Mouse (Mus musculus): ENCODE results near the gene Slc22a20. TPM values are rescaled to one million over a fixed set of nuclear protein-coding genes. Genes with fewer than 3 reads are reported as not detected.

Slc22a20 gene
- polyA plus RNA-seq, 1 experiment: not detected

- WGBS: 45% methylated on average over 6 of the region's 6 CpGs
- Histone ChIP-seq H3K27me3 (ENCODE audit: control insufficient read depth, insufficient read depth, low read length) (no peaks in the 10 kb centered on the region), H3K27ac (ENCODE audit: insufficient read depth, low read length) (no peak overlapping the region), H3K4me1 (ENCODE audit: control insufficient read depth, insufficient read depth, low read length) (no peaks in the 10 kb centered on the region), H3K4me3 (replicated peaks; ENCODE audit: insufficient read depth, low read depth, low read length) (no peak overlapping the region)
- no peak for TF ChIP-seq POLR2A (IDR thresholded peaks at IDR 0.05; ENCODE audit: borderline replicate concordance, insufficient read depth, low read length)
- no peak for TF ChIP-seq CTCF (IDR thresholded peaks at IDR 0.05; ENCODE audit: borderline replicate concordance, insufficient read depth, low read depth, low read length)
- DNase-seq: no peak
These were observed 3.6 kb upstream of the Slc22a20 start for GRCm38 (mm10) chr19:5989585-5989984.

DNA sequence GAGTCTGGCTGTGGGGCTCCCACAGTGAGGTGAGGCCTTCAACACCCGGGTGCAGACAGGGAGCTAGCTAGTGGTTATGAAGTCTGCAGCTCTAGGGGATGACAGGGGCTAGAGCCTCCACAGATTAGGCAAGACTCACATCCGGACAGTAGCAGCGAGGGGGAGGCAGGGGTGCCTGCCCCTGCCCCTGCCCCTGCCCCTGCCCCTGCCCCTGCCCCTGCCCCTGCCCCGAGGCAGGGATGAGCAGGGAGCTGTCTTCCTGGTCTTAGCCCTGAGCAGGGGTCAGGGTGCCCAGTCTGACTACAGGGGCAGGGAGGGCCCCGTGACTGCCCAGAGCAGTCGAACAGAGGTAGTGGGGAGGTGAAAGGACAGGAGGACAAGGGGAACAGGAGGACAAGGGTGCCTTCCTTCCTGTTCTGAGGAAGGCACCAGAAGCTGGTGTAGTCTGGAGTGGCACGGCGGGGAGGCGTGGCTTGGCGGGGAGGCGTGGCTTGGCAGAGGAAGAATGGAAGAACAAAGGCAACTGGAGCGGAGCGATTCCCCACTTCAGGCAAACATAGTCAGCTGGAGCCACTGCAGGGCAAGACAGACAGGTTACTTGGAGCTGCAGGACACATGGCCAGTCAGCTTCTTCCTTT, 3.0 kb upstream of the Slc22a20 start:
- no peak overlapping the region for H3K27ac ChIP-seq (ENCODE audit: insufficient read depth, low read length)
- DNase-seq: peak; percentile 24 to 25
- TF ChIP-seq POLR2A (IDR thresholded peaks at IDR 0.05; ENCODE audit: borderline replicate concordance, insufficient read depth, low read length): no peak
- TF ChIP-seq CTCF (IDR thresholded peaks at IDR 0.05; ENCODE audit: borderline replicate concordance, insufficient read depth, low read depth, low read length): no peak
- no peaks in the 10 kb centered on the region for H3K4me1 ChIP-seq (ENCODE audit: control insufficient read depth, insufficient read depth, low read length)
- H3K4me3 ChIP-seq (replicated peaks; ENCODE audit: insufficient read depth, low read depth, low read length): no peak overlapping the region
- WGBS: 21% methylated on average over 13 of the region's 13 CpGs
- no peaks in the 10 kb centered on the region for H3K27me3 ChIP-seq (ENCODE audit: control insufficient read depth, insufficient read depth, low read length)

DNA sequence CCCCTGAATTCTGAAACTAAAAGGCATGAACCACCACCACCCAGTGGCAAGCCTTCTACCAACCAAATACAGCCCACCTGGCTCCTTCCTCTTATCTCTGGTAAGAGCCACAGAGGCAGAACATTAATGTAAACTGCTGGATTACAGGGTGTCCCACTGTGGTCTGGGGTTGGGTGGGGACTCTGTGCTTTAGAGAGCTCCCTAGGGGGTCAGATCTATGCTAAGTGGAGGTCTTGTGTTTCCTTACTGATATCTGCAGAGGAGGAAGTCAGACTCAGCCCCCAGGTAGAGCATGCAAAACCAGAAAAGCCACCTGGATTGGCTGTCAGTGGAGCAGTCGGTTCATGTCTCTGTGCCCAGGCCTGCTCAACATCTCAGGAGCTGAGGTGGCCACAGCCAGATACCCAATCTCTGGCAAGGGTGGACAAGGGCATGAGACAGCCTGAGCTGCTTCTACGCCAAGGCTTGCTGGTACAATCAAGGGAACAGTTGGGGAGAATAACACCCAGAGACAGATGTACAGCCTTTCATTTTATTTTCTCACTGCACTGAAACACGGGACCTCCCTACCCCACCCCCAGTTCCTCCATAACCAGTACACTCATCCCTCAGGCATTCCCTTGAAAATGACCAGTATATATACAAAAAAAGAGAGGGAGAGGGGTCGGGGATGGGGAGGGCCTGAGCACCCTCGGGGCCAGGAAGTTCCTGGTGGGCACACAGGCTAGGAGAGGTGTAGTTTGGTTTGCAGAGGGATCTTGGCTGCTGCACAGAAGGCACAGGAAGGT, 2.3 kb upstream of the Slc22a20 start:
- no peak overlapping the region for H3K4me3 ChIP-seq (replicated peaks; ENCODE audit: insufficient read depth, low read depth, low read length)
- no peaks in the 10 kb centered on the region for H3K27me3 ChIP-seq (ENCODE audit: control insufficient read depth, insufficient read depth, low read length)
- no peak overlapping the region for H3K27ac ChIP-seq (ENCODE audit: insufficient read depth, low read length)
- no peak for TF ChIP-seq POLR2A (IDR thresholded peaks at IDR 0.05; ENCODE audit: borderline replicate concordance, insufficient read depth, low read length)
- no peak for TF ChIP-seq CTCF (IDR thresholded peaks at IDR 0.05; ENCODE audit: borderline replicate concordance, insufficient read depth, low read depth, low read length)
- H3K4me1 ChIP-seq (ENCODE audit: control insufficient read depth, insufficient read depth, low read length): no peaks in the 10 kb centered on the region
- no peak for DNase-seq
- 51% methylated on average over 5 of the region's 5 CpGs for WGBS

DNA sequence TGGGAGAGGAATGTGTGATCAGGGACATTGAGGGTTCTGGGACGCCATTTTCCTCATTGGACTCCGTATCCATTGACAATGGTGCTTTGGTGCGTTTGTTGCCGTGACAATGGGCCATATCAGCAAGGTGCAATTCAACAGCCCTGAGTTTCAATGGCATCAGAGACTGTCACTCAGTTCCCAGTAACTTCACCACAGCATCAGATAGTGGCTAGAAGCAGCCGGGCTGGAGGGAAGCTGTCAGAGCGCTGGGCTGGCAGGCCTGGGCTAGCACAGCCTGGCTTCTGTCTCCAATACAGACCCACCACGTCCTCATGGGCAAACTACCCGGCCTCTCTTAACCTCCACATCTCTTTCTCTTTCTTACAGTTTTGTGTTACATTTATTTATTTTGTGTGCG, 5.5 kb downstream of the Slc22a20 start:
- Histone ChIP-seq H3K4me1 (ENCODE audit: control insufficient read depth, insufficient read depth, low read length) (no peaks in the 10 kb centered on the region), H3K27ac (ENCODE audit: insufficient read depth, low read length) (no peak overlapping the region), H3K27me3 (ENCODE audit: control insufficient read depth, insufficient read depth, low read length) (no peaks in the 10 kb centered on the region), H3K4me3 (replicated peaks; ENCODE audit: insufficient read depth, low read depth, low read length) (no peak overlapping the region)
- no peak for TF ChIP-seq POLR2A (IDR thresholded peaks at IDR 0.05; ENCODE audit: borderline replicate concordance, insufficient read depth, low read length)
- TF ChIP-seq CTCF (IDR thresholded peaks at IDR 0.05; ENCODE audit: borderline replicate concordance, insufficient read depth, low read depth, low read length): no peak
- WGBS: 81% methylated on average over 9 of the region's 9 CpGs
- no peak for DNase-seq

- no peak overlapping the region for H3K27ac ChIP-seq (ENCODE audit: insufficient read depth, low read length)
- no peak overlapping the region for H3K4me3 ChIP-seq (replicated peaks; ENCODE audit: insufficient read depth, low read depth, low read length)
- TF ChIP-seq CTCF (IDR thresholded peaks at IDR 0.05; ENCODE audit: borderline replicate concordance, insufficient read depth, low read depth, low read length) (no peak), POLR2A (IDR thresholded peaks at IDR 0.05; ENCODE audit: borderline replicate concordance, insufficient read depth, low read length) (no peak)
- no peaks in the 10 kb centered on the region for H3K4me1 ChIP-seq (ENCODE audit: control insufficient read depth, insufficient read depth, low read length)
- 29% methylated on average over 3 of the region's 3 CpGs for WGBS
- DNase-seq: no peak
- no peaks in the 10 kb centered on the region for H3K27me3 ChIP-seq (ENCODE audit: control insufficient read depth, insufficient read depth, low read length)
These were observed 8.2 kb downstream of the Slc22a20 start for GRCm38 (mm10) chr19:5977717-5978116.

DNA sequence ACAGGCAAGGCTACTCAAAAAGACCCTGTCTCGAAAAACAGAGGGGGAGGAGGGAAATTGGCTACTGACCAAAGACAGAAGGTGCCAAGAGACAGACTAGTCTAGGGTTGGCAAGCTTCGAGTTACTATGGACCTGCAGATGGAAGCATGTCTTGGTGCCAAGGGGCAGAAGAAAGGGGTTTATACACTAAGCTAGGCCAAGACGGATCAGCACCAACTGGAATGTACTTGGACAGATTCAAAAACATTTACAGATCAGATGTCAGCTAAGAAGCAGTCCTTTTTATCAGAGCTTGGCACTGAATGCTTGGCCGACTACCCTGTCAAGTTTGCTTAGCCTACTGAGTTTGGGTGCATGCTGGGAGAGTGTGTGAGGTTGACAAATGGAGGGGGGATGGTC, 10.3 kb downstream of the Slc22a20 start:
- H3K4me1 ChIP-seq (ENCODE audit: control insufficient read depth, insufficient read depth, low read length): no peaks in the 10 kb centered on the region
- no peaks in the 10 kb centered on the region for H3K27me3 ChIP-seq (ENCODE audit: control insufficient read depth, insufficient read depth, low read length)
- no peak for TF ChIP-seq POLR2A (IDR thresholded peaks at IDR 0.05; ENCODE audit: borderline replicate concordance, insufficient read depth, low read length)
- TF ChIP-seq CTCF (IDR thresholded peaks at IDR 0.05; ENCODE audit: borderline replicate concordance, insufficient read depth, low read depth, low read length): no peak
- H3K4me3 ChIP-seq (replicated peaks; ENCODE audit: insufficient read depth, low read depth, low read length): no peak overlapping the region
- 18% methylated on average over 4 of the region's 4 CpGs for WGBS
- H3K27ac ChIP-seq (ENCODE audit: insufficient read depth, low read length): no peak overlapping the region
- DNase-seq: peak in 1 of 2 experiments; percentile 54

GRCm38 (mm10) chr19:5975112-5975511, 10.8 kb downstream of the Slc22a20 start:
- Histone ChIP-seq H3K27me3 (ENCODE audit: control insufficient read depth, insufficient read depth, low read length) (no peaks in the 10 kb centered on the region), H3K4me1 (ENCODE audit: control insufficient read depth, insufficient read depth, low read length) (no peaks in the 10 kb centered on the region), H3K4me3 (replicated peaks; ENCODE audit: insufficient read depth, low read depth, low read length) (no peak overlapping the region), H3K27ac (ENCODE audit: insufficient read depth, low read length) (no peak overlapping the region)
- no peak for TF ChIP-seq POLR2A (IDR thresholded peaks at IDR 0.05; ENCODE audit: borderline replicate concordance, insufficient read depth, low read length)
- no peak for TF ChIP-seq CTCF (IDR thresholded peaks at IDR 0.05; ENCODE audit: borderline replicate concordance, insufficient read depth, low read depth, low read length)
- 32% methylated on average over 4 of the region's 4 CpGs for WGBS
- DNase-seq: no peak

- TF ChIP-seq CTCF (IDR thresholded peaks at IDR 0.05; ENCODE audit: borderline replicate concordance, insufficient read depth, low read depth, low read length) (no peak), POLR2A (IDR thresholded peaks at IDR 0.05; ENCODE audit: borderline replicate concordance, insufficient read depth, low read length) (no peak)
- no peak for DNase-seq
- no peaks in the 10 kb centered on the region for H3K4me1 ChIP-seq (ENCODE audit: control insufficient read depth, insufficient read depth, low read length)
- no peaks in the 10 kb centered on the region for H3K27me3 ChIP-seq (ENCODE audit: control insufficient read depth, insufficient read depth, low read length)
- 95% methylated on average over 10 of the region's 10 CpGs for WGBS
- H3K27ac ChIP-seq (ENCODE audit: insufficient read depth, low read length): no peak overlapping the region
- no peak overlapping the region for H3K4me3 ChIP-seq (replicated peaks; ENCODE audit: insufficient read depth, low read depth, low read length)
These were observed 18.3 kb downstream of the Slc22a20 start for GRCm38 (mm10) chr19:5967664-5968063.
